Mouse (Mus musculus): ENCODE measurements around the gene Ccdc47. TPM values are rescaled to one million over a fixed set of nuclear protein-coding genes. Genes with fewer than 3 reads are reported as not detected.
A peak's percentile ranks its signal among the peaks of the same experiment; 100 is the strongest.

The Ccdc47 gene
- polyA plus RNA-seq, 1 experiment from 2014 or later, result 115 TPM

GRCm38 (mm10) chr11:106192657-106193370 is 23.3 kb downstream of the Ccdc47 start:
- peak overlapping the region; percentile 85 for H3K27ac ChIP-seq (ENCODE audit: low read length)
- ATAC-seq, result peak; percentile 49; the same call in 1 of the 2 replicates
- peak overlapping the region; percentile 75 for H3K4me2 ChIP-seq (ENCODE audit: low read length)
- 12% methylated on average over 19 of the region's 19 CpGs for WGBS
- peak overlapping the region; percentile 83 for H3K9ac ChIP-seq (ENCODE audit: low read depth, low read length)
- H3K9me3 ChIP-seq (replicated peaks; ENCODE audit: control insufficient read depth, low read length, poor library complexity, severe bottlenecking), result no peaks in the 10 kb centered on the region
- H3K36me3 ChIP-seq (ENCODE audit: control insufficient read depth, insufficient read depth, low read length), result peaks cover 8% of the 10 kb centered on the region
- H3K27me3 ChIP-seq (ENCODE audit: control insufficient read depth, insufficient read depth, low read depth, low read length), result no peaks in the 10 kb centered on the region
- H3K4me1 ChIP-seq (ENCODE audit: control insufficient read depth, insufficient read depth, low read length), result peaks cover 10% of the 10 kb centered on the region
- peak overlapping the region; percentile 77 for H3K4me3 ChIP-seq (ENCODE audit: low read depth, low read length)

- Histone ChIP-seq H3K36me3 (ENCODE audit: control insufficient read depth, insufficient read depth, low read length) (peaks cover 5% of the 10 kb centered on the region), H3K4me1 (ENCODE audit: control insufficient read depth, insufficient read depth, low read length) (peaks cover 10% of the 10 kb centered on the region), H3K9ac (ENCODE audit: low read depth, low read length) (no peak overlapping the region; the same call in 1 of the 2 replicates), H3K27ac (ENCODE audit: low read length) (no peak overlapping the region), H3K4me2 (ENCODE audit: low read length) (peak overlapping the region; percentile 75), H3K4me3 (ENCODE audit: low read depth, low read length) (no peak overlapping the region; the same call in 1 of the 2 replicates), H3K27me3 (ENCODE audit: control insufficient read depth, insufficient read depth, low read depth, low read length) (no peaks in the 10 kb centered on the region), H3K9me3 (replicated peaks; ENCODE audit: control insufficient read depth, low read length, poor library complexity, severe bottlenecking) (no peaks in the 10 kb centered on the region)
- WGBS, result 93% methylated on average over 5 of the region's 5 CpGs
- no peak for ATAC-seq
Measured at GRCm38 (mm10) chr11:106192241-106192640, 23.9 kb downstream of the Ccdc47 start.

GRCm38 (mm10) chr11:106191716-106192115 is 24.4 kb downstream of the Ccdc47 start:
- ATAC-seq, result no peak
- peaks cover 10% of the 10 kb centered on the region for H3K4me1 ChIP-seq (ENCODE audit: control insufficient read depth, insufficient read depth, low read length)
- no peaks in the 10 kb centered on the region for H3K9me3 ChIP-seq (replicated peaks; ENCODE audit: control insufficient read depth, low read length, poor library complexity, severe bottlenecking)
- no peak overlapping the region for H3K4me3 ChIP-seq (ENCODE audit: low read depth, low read length)
- no peaks in the 10 kb centered on the region for H3K27me3 ChIP-seq (ENCODE audit: control insufficient read depth, insufficient read depth, low read depth, low read length)
- H3K27ac ChIP-seq (ENCODE audit: low read length), result no peak overlapping the region
- H3K9ac ChIP-seq (ENCODE audit: low read depth, low read length), result no peak overlapping the region
- 97% methylated on average over 3 of the region's 3 CpGs for WGBS
- 0 out of 2 replicates have a peak, but pooled peaks cover under 1% of the 10 kb centered on the region for H3K36me3 ChIP-seq (ENCODE audit: control insufficient read depth, insufficient read depth, low read length)
- H3K4me2 ChIP-seq (ENCODE audit: low read length), result no peak overlapping the region

- no peaks in the 10 kb centered on the region for H3K27me3 ChIP-seq (ENCODE audit: control insufficient read depth, insufficient read depth, low read depth, low read length)
- no peaks in the 10 kb centered on the region for H3K36me3 ChIP-seq (ENCODE audit: control insufficient read depth, insufficient read depth, low read length)
- H3K4me2 ChIP-seq (ENCODE audit: low read length), result no peak overlapping the region
- no peak overlapping the region for H3K9ac ChIP-seq (ENCODE audit: low read depth, low read length)
- no peaks in the 10 kb centered on the region for H3K9me3 ChIP-seq (replicated peaks; ENCODE audit: control insufficient read depth, low read length, poor library complexity, severe bottlenecking)
- H3K27ac ChIP-seq (ENCODE audit: low read length), result no peak overlapping the region
- no peak for ATAC-seq
- no peak overlapping the region for H3K4me3 ChIP-seq (ENCODE audit: low read depth, low read length)
- WGBS, result 93% methylated on average over 4 of the region's 4 CpGs
- H3K4me1 ChIP-seq (ENCODE audit: control insufficient read depth, insufficient read depth, low read length), result peaks cover under 1% of the 10 kb centered on the region; the same call in 1 of the 2 replicates
Measured at GRCm38 (mm10) chr11:106187326-106187725, 28.8 kb downstream of the Ccdc47 start.

- ATAC-seq, result no peak
- no peak overlapping the region for H3K9ac ChIP-seq (ENCODE audit: low read depth, low read length)
- no peaks in the 10 kb centered on the region for H3K27me3 ChIP-seq (ENCODE audit: control insufficient read depth, insufficient read depth, low read depth, low read length)
- H3K4me3 ChIP-seq (ENCODE audit: low read depth, low read length), result no peak overlapping the region
- no peaks in the 10 kb centered on the region for H3K4me1 ChIP-seq (ENCODE audit: control insufficient read depth, insufficient read depth, low read length)
- H3K9me3 ChIP-seq (replicated peaks; ENCODE audit: control insufficient read depth, low read length, poor library complexity, severe bottlenecking), result no peaks in the 10 kb centered on the region
- no peak overlapping the region for H3K4me2 ChIP-seq (ENCODE audit: low read length)
- no peak overlapping the region for H3K27ac ChIP-seq (ENCODE audit: low read length)
- H3K36me3 ChIP-seq (ENCODE audit: control insufficient read depth, insufficient read depth, low read length), result no peaks in the 10 kb centered on the region; the same call in 1 of the 2 replicates
- WGBS, result 95% methylated on average over 2 of the region's 2 CpGs
Measured at GRCm38 (mm10) chr11:106180449-106180801, 35.7 kb downstream of the Ccdc47 start.

GRCm38 (mm10) chr11:106179711-106180448 is 36.3 kb downstream of the Ccdc47 start:
- 83% methylated on average over 7 of the region's 7 CpGs for WGBS
- no peaks in the 10 kb centered on the region for H3K27me3 ChIP-seq (ENCODE audit: control insufficient read depth, insufficient read depth, low read depth, low read length)
- H3K4me1 ChIP-seq (ENCODE audit: control insufficient read depth, insufficient read depth, low read length), result no peaks in the 10 kb centered on the region
- no peak overlapping the region for H3K9ac ChIP-seq (ENCODE audit: low read depth, low read length)
- H3K9me3 ChIP-seq (replicated peaks; ENCODE audit: control insufficient read depth, low read length, poor library complexity, severe bottlenecking), result no peaks in the 10 kb centered on the region
- no peak overlapping the region for H3K4me3 ChIP-seq (ENCODE audit: low read depth, low read length)
- no peak overlapping the region for H3K4me2 ChIP-seq (ENCODE audit: low read length)
- no peak overlapping the region for H3K27ac ChIP-seq (ENCODE audit: low read length)
- no peak for ATAC-seq
- no peaks in the 10 kb centered on the region; the same call in 1 of the 2 replicates for H3K36me3 ChIP-seq (ENCODE audit: control insufficient read depth, insufficient read depth, low read length)

- no peaks in the 10 kb centered on the region for H3K4me1 ChIP-seq (ENCODE audit: control insufficient read depth, insufficient read depth, low read length)
- no peaks in the 10 kb centered on the region for H3K27me3 ChIP-seq (ENCODE audit: control insufficient read depth, insufficient read depth, low read depth, low read length)
- no peak for ATAC-seq
- H3K27ac ChIP-seq (ENCODE audit: low read length), result no peak overlapping the region
- no peaks in the 10 kb centered on the region for H3K9me3 ChIP-seq (replicated peaks; ENCODE audit: control insufficient read depth, low read length, poor library complexity, severe bottlenecking)
- WGBS, result 81% methylated on average over 5 of the region's 5 CpGs
- peaks cover 3% of the 10 kb centered on the region for H3K36me3 ChIP-seq (ENCODE audit: control insufficient read depth, insufficient read depth, low read length)
- H3K4me3 ChIP-seq (ENCODE audit: low read depth, low read length), result no peak overlapping the region
- H3K4me2 ChIP-seq (ENCODE audit: low read length), result no peak overlapping the region
- no peak overlapping the region for H3K9ac ChIP-seq (ENCODE audit: low read depth, low read length)
Measured at GRCm38 (mm10) chr11:106178036-106178782, 37.9 kb downstream of the Ccdc47 start.

- no peak for ATAC-seq
- Histone ChIP-seq H3K4me2 (ENCODE audit: low read length) (no peak overlapping the region), H3K9ac (ENCODE audit: low read depth, low read length) (no peak overlapping the region), H3K4me3 (ENCODE audit: low read depth, low read length) (no peak overlapping the region), H3K9me3 (replicated peaks; ENCODE audit: control insufficient read depth, low read length, poor library complexity, severe bottlenecking) (no peaks in the 10 kb centered on the region), H3K27me3 (ENCODE audit: control insufficient read depth, insufficient read depth, low read depth, low read length) (no peaks in the 10 kb centered on the region), H3K27ac (ENCODE audit: low read length) (no peak overlapping the region), H3K36me3 (ENCODE audit: control insufficient read depth, insufficient read depth, low read length) (peaks cover 4% of the 10 kb centered on the region), H3K4me1 (ENCODE audit: control insufficient read depth, insufficient read depth, low read length) (no peaks in the 10 kb centered on the region)
- WGBS, result 86% methylated on average over 5 of the region's 5 CpGs
Measured at GRCm38 (mm10) chr11:106176372-106176771, 39.8 kb downstream of the Ccdc47 start.

All from midbrain, embryonic 16.5 days (tissue).